Mouse (Mus musculus) forebrain, embryonic 13.5 days (tissue): ENCODE measurements around the gene Tshz2. TPM values are rescaled to one million over a fixed set of nuclear protein-coding genes. Genes with fewer than 3 reads are reported as not detected.

Source experiments
- ATAC-seq: fragments of 200-750 bp; cut with Nextera tagmentation; 2 replicates; pipeline ENCODE4 v1.8.0; 2017
- H3K27ac ChIP-seq: fragments of 300-500 bp; sonication (generic); 2 replicates; pipeline ENCODE4 v1.5.1; 2015; ENCODE audit warnings: inconsistent platforms, mild to moderate bottlenecking, moderate library complexity
- H3K27me3 ChIP-seq: fragments of 300-500 bp; sonication (generic); 2 replicates; pipeline ENCODE4 v1.6.1; 2015; ENCODE audit warnings: mild to moderate bottlenecking, inconsistent platforms
- H3K36me3 ChIP-seq: fragments of 300-500 bp; sonication (generic); 2 replicates; pipeline ENCODE4 v1.6.1; 2015; ENCODE audit warnings: mild to moderate bottlenecking, inconsistent platforms; ENCODE audit not compliant: poor library complexity, severe bottlenecking
- H3K4me1 ChIP-seq: fragments of 300-500 bp; sonication (generic); 2 replicates; pipeline ENCODE4 v1.6.1; 2015; ENCODE audit warnings: inconsistent platforms
- H3K4me2 ChIP-seq: fragments of 300-500 bp; sonication (generic); 2 replicates; pipeline ENCODE4 v1.6.1; 2015; ENCODE audit warnings: inconsistent platforms, mild to moderate bottlenecking, moderate library complexity
- H3K4me3 ChIP-seq: fragments of 300-500 bp; sonication (generic); 2 replicates; pipeline ENCODE4 v1.5.1; 2015; ENCODE audit warnings: mild to moderate bottlenecking, inconsistent platforms
- H3K9ac ChIP-seq: fragments of 300-500 bp; sonication (generic); 2 replicates; pipeline ENCODE4 v1.6.1; 2015; ENCODE audit warnings: mild to moderate bottlenecking, inconsistent platforms
- H3K9me3 ChIP-seq: fragments of 300-500 bp; sonication (generic); replicated peaks from 2 replicates; pipeline ENCODE4 v1.6.1; 2016; ENCODE audit warnings: inconsistent platforms
- WGBS: fragments of 180-500 bp; shearing (Covaris S2); methylation state at CpG from one replicate; pipeline ENCODE4 v1.1.7; 2015; 5-methylcytosine and 5-hydroxymethylcytosine counted together
- polyA plus RNA-seq: library from polyadenylated mRNA; unstranded; fragments of >200 nt; fragmentation: Nextera tagmentation; extraction: Ambion mirVana; gene quantifications from 2 replicates; pipeline ENCODE4 v1.2.1, GENCODE M21; 2015

The Tshz2 gene
- polyA plus RNA-seq, 1 experiment from 2014 or later: 8.7 TPM

- no peaks in the 10 kb centered on the region for H3K9me3 ChIP-seq
- no peak overlapping the region for H3K4me2 ChIP-seq
- H3K9ac ChIP-seq: no peak overlapping the region
- no peak for ATAC-seq
- H3K27ac ChIP-seq: no peak overlapping the region
- peaks cover 7% of the 10 kb centered on the region; the same call in 1 of the 2 replicates for H3K27me3 ChIP-seq
- WGBS: 94% methylated on average over 7 of the region's 7 CpGs
- H3K4me1 ChIP-seq: peaks cover 6% of the 10 kb centered on the region
- no peak overlapping the region for H3K4me3 ChIP-seq
- no peaks in the 10 kb centered on the region for H3K36me3 ChIP-seq
Measured at GRCm38 (mm10) chr2:169990991-169991390, 358.2 kb downstream of the Tshz2 start.

- 36% methylated on average over 12 of the region's 12 CpGs for WGBS
- Histone ChIP-seq H3K4me3 (no peak overlapping the region), H3K4me1 (peaks cover 45% of the 10 kb centered on the region), H3K27ac (no peak overlapping the region), H3K36me3 (no peaks in the 10 kb centered on the region), H3K9me3 (no peaks in the 10 kb centered on the region), H3K9ac (no peak overlapping the region), H3K4me2 (no peak overlapping the region), H3K27me3 (peaks cover 12% of the 10 kb centered on the region; the same call in 1 of the 2 replicates)
- no peak for ATAC-seq
Measured at GRCm38 (mm10) chr2:169995987-169996386, 363.2 kb downstream of the Tshz2 start.

GRCm38 (mm10) chr2:169996501-169997237 lies 363.9 kb downstream of the Tshz2 start:
- no peak overlapping the region for H3K27ac ChIP-seq
- H3K9me3 ChIP-seq: no peaks in the 10 kb centered on the region
- peaks cover 12% of the 10 kb centered on the region; the same call in 1 of the 2 replicates for H3K27me3 ChIP-seq
- no peak overlapping the region for H3K4me3 ChIP-seq
- WGBS: 59% methylated on average over 16 of the region's 16 CpGs
- H3K4me2 ChIP-seq: no peak overlapping the region
- ATAC-seq: no peak
- H3K9ac ChIP-seq: no peak overlapping the region
- H3K36me3 ChIP-seq: no peaks in the 10 kb centered on the region
- peaks cover 45% of the 10 kb centered on the region for H3K4me1 ChIP-seq

- no peak for ATAC-seq
- H3K27ac ChIP-seq: no peak overlapping the region
- peaks cover 46% of the 10 kb centered on the region for H3K4me1 ChIP-seq
- no peaks in the 10 kb centered on the region for H3K36me3 ChIP-seq
- no peak overlapping the region for H3K4me3 ChIP-seq
- 43% methylated on average over 16 of the region's 16 CpGs for WGBS
- no peak overlapping the region for H3K9ac ChIP-seq
- no peaks in the 10 kb centered on the region for H3K9me3 ChIP-seq
- peaks cover 12% of the 10 kb centered on the region; the same call in 1 of the 2 replicates for H3K27me3 ChIP-seq
- H3K4me2 ChIP-seq: no peak overlapping the region
Measured at GRCm38 (mm10) chr2:169997276-169998049, 364.6 kb downstream of the Tshz2 start.

GRCm38 (mm10) chr2:169998878-169999337 lies 366.1 kb downstream of the Tshz2 start:
- Histone ChIP-seq H3K36me3 (no peaks in the 10 kb centered on the region), H3K4me3 (no peak overlapping the region), H3K4me2 (peak overlapping the region; percentile 38), H3K9me3 (no peaks in the 10 kb centered on the region), H3K4me1 (peaks cover 61% of the 10 kb centered on the region), H3K9ac (0 out of 2 replicates have a peak overlapping the region, but pooled peaks have one; percentile 35), H3K27me3 (peaks cover 12% of the 10 kb centered on the region; the same call in 1 of the 2 replicates), H3K27ac (peak overlapping the region; percentile 59)
- WGBS: 11% methylated on average over 11 of the region's 11 CpGs
- ATAC-seq: peak; percentile 71

GRCm38 (mm10) chr2:170002594-170003504 lies 370.0 kb downstream of the Tshz2 start:
- Histone ChIP-seq H3K36me3 (no peaks in the 10 kb centered on the region), H3K27me3 (no peaks in the 10 kb centered on the region), H3K4me3 (no peak overlapping the region), H3K4me1 (peaks cover 36% of the 10 kb centered on the region), H3K27ac (peak overlapping the region; percentile 37; the same call in 1 of the 2 replicates), H3K9me3 (no peaks in the 10 kb centered on the region), H3K4me2 (no peak overlapping the region), H3K9ac (no peak overlapping the region)
- WGBS: 56% methylated on average over 25 of the region's 25 CpGs
- ATAC-seq: 0 out of 2 replicates have a peak, but pooled peaks have one; percentile 19

- Histone ChIP-seq H3K9me3 (no peaks in the 10 kb centered on the region), H3K4me2 (no peak overlapping the region), H3K4me1 (peaks cover 28% of the 10 kb centered on the region), H3K27me3 (no peaks in the 10 kb centered on the region), H3K36me3 (no peaks in the 10 kb centered on the region), H3K27ac (peak overlapping the region; percentile 37; the same call in 1 of the 2 replicates), H3K4me3 (no peak overlapping the region), H3K9ac (no peak overlapping the region)
- 51% methylated on average over 8 of the region's 8 CpGs for WGBS
- ATAC-seq: no peak
Measured at GRCm38 (mm10) chr2:170003666-170004065, 370.9 kb downstream of the Tshz2 start.

GRCm38 (mm10) chr2:170006829-170007228 lies 374.0 kb downstream of the Tshz2 start:
- peaks cover 36% of the 10 kb centered on the region for H3K4me1 ChIP-seq
- no peak overlapping the region for H3K9ac ChIP-seq
- peaks cover 6% of the 10 kb centered on the region; the same call in 1 of the 2 replicates for H3K27me3 ChIP-seq
- H3K4me2 ChIP-seq: no peak overlapping the region
- 66% methylated on average over 8 of the region's 8 CpGs for WGBS
- H3K9me3 ChIP-seq: no peaks in the 10 kb centered on the region
- ATAC-seq: no peak
- no peak overlapping the region for H3K27ac ChIP-seq
- H3K4me3 ChIP-seq: no peak overlapping the region
- no peaks in the 10 kb centered on the region for H3K36me3 ChIP-seq

GRCm38 (mm10) chr2:170007426-170007958 lies 374.7 kb downstream of the Tshz2 start:
- Histone ChIP-seq H3K27ac (no peak overlapping the region), H3K9ac (no peak overlapping the region), H3K4me2 (no peak overlapping the region), H3K36me3 (no peaks in the 10 kb centered on the region), H3K4me1 (peaks cover 40% of the 10 kb centered on the region), H3K27me3 (peaks cover 6% of the 10 kb centered on the region; the same call in 1 of the 2 replicates), H3K4me3 (no peak overlapping the region), H3K9me3 (no peaks in the 10 kb centered on the region)
- WGBS: 83% methylated on average over 6 of the region's 6 CpGs
- ATAC-seq: no peak

GRCm38 (mm10) chr2:170009729-170010128 lies 376.9 kb downstream of the Tshz2 start:
- Histone ChIP-seq H3K27ac (no peak overlapping the region), H3K27me3 (peaks cover 6% of the 10 kb centered on the region; the same call in 1 of the 2 replicates), H3K4me3 (no peak overlapping the region), H3K9ac (no peak overlapping the region), H3K4me2 (peak overlapping the region; percentile 43), H3K4me1 (peaks cover 29% of the 10 kb centered on the region), H3K36me3 (no peaks in the 10 kb centered on the region), H3K9me3 (no peaks in the 10 kb centered on the region)
- ATAC-seq: peak; percentile 68
- 14% methylated on average over 11 of the region's 11 CpGs for WGBS

- Histone ChIP-seq H3K36me3 (no peaks in the 10 kb centered on the region), H3K9ac (no peak overlapping the region), H3K4me1 (peaks cover 29% of the 10 kb centered on the region), H3K4me3 (no peak overlapping the region), H3K4me2 (no peak overlapping the region), H3K27ac (no peak overlapping the region), H3K27me3 (peaks cover 6% of the 10 kb centered on the region; the same call in 1 of the 2 replicates), H3K9me3 (no peaks in the 10 kb centered on the region)
- 16% methylated on average over 8 of the region's 8 CpGs for WGBS
- ATAC-seq: no peak
Measured at GRCm38 (mm10) chr2:170011858-170012257, 379.0 kb downstream of the Tshz2 start.
